Mouse (Mus musculus): ENCODE results near the gene Zfp511. TPM values are rescaled to one million over a fixed set of nuclear protein-coding genes. Genes with fewer than 3 reads are reported as not detected.

The Zfp511 gene
- polyA plus RNA-seq, 2 experiments from 2014 or later = 26.7 to 26.8 TPM

Other genes starting within 250 kb of the Zfp511 start
- not detected for gene Adgra1, start 202.2 kb upstream of the Zfp511 start, polyA plus RNA-seq (2017; shearing (Covaris generic))
- gene Kndc1, start 141.7 kb upstream of the Zfp511 start, polyA plus RNA-seq (2017; shearing (Covaris generic)) = under 1 TPM; 0.12 to 0.22 TPM
- gene Utf1, start 92.6 kb upstream of the Zfp511 start, polyA plus RNA-seq (2017; shearing (Covaris generic)) = 1 to 10 TPM in 1 of 2 experiments, under 1 TPM in 1; 0.90 to 2.2 TPM
- 1 to 10 TPM in 1 of 2 experiments, not detected in 1; 1.2 TPM for gene 6430531B16Rik, start 57.6 kb upstream of the Zfp511 start, polyA plus RNA-seq (2017; shearing (Covaris generic))
- 1 to 10 TPM; 9.6 to 9.9 TPM for gene Adam8, start 43.8 kb upstream of the Zfp511 start, polyA plus RNA-seq (2017; shearing (Covaris generic))
- 10 to 100 TPM; 22.2 to 23.0 TPM for gene Tubgcp2, start 278 bp downstream of the Zfp511 start, polyA plus RNA-seq (2017; shearing (Covaris generic))
- not detected for gene Msx3, start 12.7 kb downstream of the Zfp511 start, polyA plus RNA-seq (2017; shearing (Covaris generic))
- gene Caly, start 46.2 kb downstream of the Zfp511 start, polyA plus RNA-seq (2017; shearing (Covaris generic)) = not detected
- gene Prap1, start 57.0 kb downstream of the Zfp511 start, polyA plus RNA-seq (2017; shearing (Covaris generic)) = not detected
- gene Fuom, start 66.0 kb downstream of the Zfp511 start, polyA plus RNA-seq (2017; shearing (Covaris generic)) = 10 to 100 TPM in 1 of 2 experiments, 1 to 10 TPM in 1; 9.9 to 11.0 TPM
- 1 to 10 TPM; 3.8 to 4.7 TPM for gene Paox, start 79.4 kb downstream of the Zfp511 start, polyA plus RNA-seq (2017; shearing (Covaris generic))
- 10 to 100 TPM; 73.1 to 79.4 TPM for gene Echs1, start 80.1 kb downstream of the Zfp511 start, polyA plus RNA-seq (2017; shearing (Covaris generic))
- gene Mtg1, start 101.2 kb downstream of the Zfp511 start, polyA plus RNA-seq (2017; shearing (Covaris generic)) = 10 to 100 TPM; 27.7 to 34.1 TPM
- gene Sprn, start 118.5 kb downstream of the Zfp511 start, polyA plus RNA-seq (2017; shearing (Covaris generic)) = not detected
- not detected for gene Olfr522, start 128.4 kb downstream of the Zfp511 start, polyA plus RNA-seq (2017; shearing (Covaris generic))
- gene Olfr523, start 136.8 kb downstream of the Zfp511 start, polyA plus RNA-seq (2017; shearing (Covaris generic)) = not detected
- gene Olfr524, start 169.6 kb downstream of the Zfp511 start, polyA plus RNA-seq (2017; shearing (Covaris generic)) = under 1 TPM in 1 of 2 experiments, not detected in 1; 0.17 TPM
- under 1 TPM in 1 of 2 experiments, not detected in 1; 0.15 TPM for gene Cd163l1, start 181.9 kb downstream of the Zfp511 start, polyA plus RNA-seq (2017; shearing (Covaris generic))
- 1 to 10 TPM in 1 of 2 experiments, under 1 TPM in 1; 0.82 to 2.5 TPM for gene 5830411N06Rik, start 210.9 kb downstream of the Zfp511 start, polyA plus RNA-seq (2017; shearing (Covaris generic))